Mouse (Mus musculus): Measurements from ENCODE around the gene Fam71e1. TPM values are rescaled to one million over a fixed set of nuclear protein-coding genes. Genes with fewer than 3 reads are reported as not detected.

Gene Fam71e1
- polyA plus RNA-seq, 1 experiment from 2014 or later, result 24.9 TPM

DNA sequence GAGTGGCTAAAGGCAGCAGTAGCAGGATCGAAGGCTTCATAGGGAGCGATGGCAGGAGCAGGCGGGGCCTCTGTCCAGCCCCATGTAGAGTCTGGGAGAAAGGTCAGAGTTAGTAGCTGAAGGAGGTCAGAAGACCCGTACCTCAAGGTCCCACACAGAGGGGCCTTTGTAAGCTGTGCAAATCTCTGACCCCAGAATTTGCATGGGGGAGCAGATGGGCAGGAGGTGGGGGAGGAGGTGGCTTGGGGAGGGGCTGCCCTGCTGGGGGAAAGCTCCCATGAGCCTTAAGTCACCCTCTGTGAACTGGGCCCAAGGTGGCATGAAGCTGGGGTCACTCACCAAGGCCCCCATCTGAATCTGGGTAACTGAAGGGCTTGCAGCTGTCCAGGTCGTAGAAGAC, 33.1 kb downstream of the Fam71e1 start:
- WGBS, result 58% methylated on average over 5 of the region's 5 CpGs
- H3K9me3 ChIP-seq (ENCODE audit: control insufficient read depth, low read length), result no peaks in the 10 kb centered on the region
- no peak overlapping the region for H3K27ac ChIP-seq (ENCODE audit: low read depth, low read length)
- H3K4me2 ChIP-seq (ENCODE audit: low read depth, low read length), result no peak overlapping the region
- no peaks in the 10 kb centered on the region for H3K36me3 ChIP-seq (ENCODE audit: control insufficient read depth, insufficient read depth, low read length)
- no peak overlapping the region for H3K4me3 ChIP-seq (ENCODE audit: low read depth, low read length)
- ATAC-seq (ENCODE audit: low read depth), result no peak
- H3K27me3 ChIP-seq (ENCODE audit: control insufficient read depth, insufficient read depth, low read length), result 0 out of 2 replicates have a peak, but pooled peaks cover 6% of the 10 kb centered on the region
- no peaks in the 10 kb centered on the region for H3K4me1 ChIP-seq (ENCODE audit: control insufficient read depth, insufficient read depth, low read length)
- H3K9ac ChIP-seq (replicated peaks; ENCODE audit: low read depth, low read length), result no peak overlapping the region

DNA sequence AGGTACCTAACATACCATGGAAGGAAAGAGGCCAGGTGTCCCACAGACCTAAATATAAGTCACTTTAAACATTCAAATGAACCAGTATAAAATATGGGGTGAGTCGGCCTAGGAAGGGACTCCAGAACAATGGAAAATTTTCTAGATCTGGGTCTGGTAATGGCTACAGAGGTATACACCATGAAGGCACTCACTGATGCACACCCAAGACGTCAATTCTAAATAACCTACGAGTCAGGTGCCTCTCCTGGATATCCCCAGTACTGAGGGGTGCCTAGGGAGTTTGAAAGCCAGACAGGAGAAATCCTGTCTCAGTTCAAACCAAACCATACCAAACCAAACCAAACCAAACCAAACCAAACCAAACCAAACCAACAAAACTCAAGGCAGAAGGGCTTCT, 34.1 kb downstream of the Fam71e1 start:
- H3K9ac ChIP-seq (replicated peaks; ENCODE audit: low read depth, low read length), result no peak overlapping the region
- 0 out of 2 replicates have a peak, but pooled peaks cover 6% of the 10 kb centered on the region for H3K27me3 ChIP-seq (ENCODE audit: control insufficient read depth, insufficient read depth, low read length)
- WGBS, result 83% methylated on average over 3 of the region's 3 CpGs
- no peak for ATAC-seq (ENCODE audit: low read depth)
- H3K27ac ChIP-seq (ENCODE audit: low read depth, low read length), result no peak overlapping the region
- H3K9me3 ChIP-seq (ENCODE audit: control insufficient read depth, low read length), result no peaks in the 10 kb centered on the region
- H3K4me2 ChIP-seq (ENCODE audit: low read depth, low read length), result no peak overlapping the region
- H3K4me3 ChIP-seq (ENCODE audit: low read depth, low read length), result no peak overlapping the region
- H3K4me1 ChIP-seq (ENCODE audit: control insufficient read depth, insufficient read depth, low read length), result no peaks in the 10 kb centered on the region
- H3K36me3 ChIP-seq (ENCODE audit: control insufficient read depth, insufficient read depth, low read length), result no peaks in the 10 kb centered on the region

DNA sequence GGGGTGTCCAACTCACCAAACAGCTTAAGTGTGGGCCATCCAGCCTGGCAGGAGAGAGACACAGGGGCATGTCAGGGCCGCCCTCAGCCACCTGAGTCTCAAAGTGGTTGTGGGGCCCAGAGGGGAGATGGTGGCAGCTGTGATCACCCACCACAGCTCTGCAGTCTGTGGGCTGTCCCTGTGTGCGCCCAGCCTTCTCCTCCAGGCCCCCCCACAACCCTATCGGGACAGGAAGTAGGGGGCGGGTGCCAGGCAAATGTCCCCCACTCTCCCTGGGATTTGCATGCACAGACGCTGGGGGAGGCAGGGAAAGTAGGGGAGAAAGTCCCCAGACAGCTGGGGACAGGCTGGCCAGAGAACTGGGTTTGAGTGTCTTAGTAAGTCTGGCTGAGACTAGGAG, 34.8 kb downstream of the Fam71e1 start:
- H3K36me3 ChIP-seq (ENCODE audit: control insufficient read depth, insufficient read depth, low read length), result no peaks in the 10 kb centered on the region
- WGBS, result 57% methylated on average over 5 of the region's 5 CpGs
- no peak overlapping the region for H3K27ac ChIP-seq (ENCODE audit: low read depth, low read length)
- no peak overlapping the region for H3K9ac ChIP-seq (replicated peaks; ENCODE audit: low read depth, low read length)
- H3K4me3 ChIP-seq (ENCODE audit: low read depth, low read length), result no peak overlapping the region
- no peak overlapping the region for H3K4me2 ChIP-seq (ENCODE audit: low read depth, low read length)
- ATAC-seq (ENCODE audit: low read depth), result no peak
- H3K27me3 ChIP-seq (ENCODE audit: control insufficient read depth, insufficient read depth, low read length), result 0 out of 2 replicates have a peak, but pooled peaks cover 5% of the 10 kb centered on the region
- no peaks in the 10 kb centered on the region for H3K9me3 ChIP-seq (ENCODE audit: control insufficient read depth, low read length)
- no peaks in the 10 kb centered on the region for H3K4me1 ChIP-seq (ENCODE audit: control insufficient read depth, insufficient read depth, low read length)

DNA sequence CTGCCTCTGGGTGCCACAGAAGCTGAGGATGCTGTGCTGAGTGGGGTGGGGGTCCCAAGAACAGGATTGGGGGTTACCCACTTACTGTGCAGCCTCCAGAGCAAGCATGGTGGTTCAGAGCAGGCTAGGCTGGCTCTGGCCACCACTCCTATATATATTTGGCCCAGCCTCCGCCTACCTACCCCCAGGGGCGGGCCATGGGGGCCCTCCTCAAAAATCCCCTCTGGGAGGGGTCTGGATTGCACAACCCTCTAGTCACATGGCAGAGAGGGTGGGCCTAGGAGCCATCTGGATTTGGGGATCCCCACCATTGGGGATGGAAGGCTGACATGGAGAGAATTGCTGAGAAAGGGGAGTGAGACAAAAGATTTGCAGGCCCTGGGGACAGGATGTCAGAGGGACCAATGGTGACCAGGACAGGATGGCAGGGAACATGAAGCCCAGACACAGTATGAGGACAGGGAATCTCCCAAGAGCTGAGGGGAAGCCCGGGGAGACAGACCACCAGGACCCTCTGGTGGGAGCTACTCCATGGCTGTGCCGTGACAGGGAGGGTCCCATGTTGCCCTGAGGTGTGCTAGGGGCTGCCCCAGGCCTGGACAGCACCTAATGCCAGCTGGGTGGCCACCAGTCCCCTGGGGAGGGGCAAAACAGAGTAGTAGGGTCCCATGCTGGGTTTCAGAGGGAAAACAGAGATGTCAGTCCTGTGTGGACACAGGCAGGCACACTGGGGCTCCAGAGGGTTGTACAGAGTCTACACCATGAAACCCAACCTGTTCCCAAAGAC, 35.8 kb downstream of the Fam71e1 start, which contains the start of gene Spib:
Spib (minus strand) TSS at position 126 of the 787 bp plus-strand sequence.
- 84% methylated on average over 3 of the region's 4 CpGs for WGBS
- Histone ChIP-seq H3K4me3 (ENCODE audit: low read depth, low read length) (no peak within 1 kb of the TSS), H3K4me2 (ENCODE audit: low read depth, low read length) (no peak within 1 kb of the TSS), H3K27me3 (ENCODE audit: control insufficient read depth, insufficient read depth, low read length) (0 out of 2 replicates have a peak, but pooled peaks cover 4% of the 10 kb centered on the region), H3K9me3 (ENCODE audit: control insufficient read depth, low read length) (no peaks in the 10 kb centered on the region), H3K9ac (replicated peaks; ENCODE audit: low read depth, low read length) (no peak within 1 kb of the TSS), H3K4me1 (ENCODE audit: control insufficient read depth, insufficient read depth, low read length) (no peaks in the 10 kb centered on the region), H3K27ac (ENCODE audit: low read depth, low read length) (no peak within 1 kb of the TSS), H3K36me3 (ENCODE audit: control insufficient read depth, insufficient read depth, low read length) (no peaks in the 10 kb centered on the region)
- no peak for ATAC-seq (ENCODE audit: low read depth)

DNA sequence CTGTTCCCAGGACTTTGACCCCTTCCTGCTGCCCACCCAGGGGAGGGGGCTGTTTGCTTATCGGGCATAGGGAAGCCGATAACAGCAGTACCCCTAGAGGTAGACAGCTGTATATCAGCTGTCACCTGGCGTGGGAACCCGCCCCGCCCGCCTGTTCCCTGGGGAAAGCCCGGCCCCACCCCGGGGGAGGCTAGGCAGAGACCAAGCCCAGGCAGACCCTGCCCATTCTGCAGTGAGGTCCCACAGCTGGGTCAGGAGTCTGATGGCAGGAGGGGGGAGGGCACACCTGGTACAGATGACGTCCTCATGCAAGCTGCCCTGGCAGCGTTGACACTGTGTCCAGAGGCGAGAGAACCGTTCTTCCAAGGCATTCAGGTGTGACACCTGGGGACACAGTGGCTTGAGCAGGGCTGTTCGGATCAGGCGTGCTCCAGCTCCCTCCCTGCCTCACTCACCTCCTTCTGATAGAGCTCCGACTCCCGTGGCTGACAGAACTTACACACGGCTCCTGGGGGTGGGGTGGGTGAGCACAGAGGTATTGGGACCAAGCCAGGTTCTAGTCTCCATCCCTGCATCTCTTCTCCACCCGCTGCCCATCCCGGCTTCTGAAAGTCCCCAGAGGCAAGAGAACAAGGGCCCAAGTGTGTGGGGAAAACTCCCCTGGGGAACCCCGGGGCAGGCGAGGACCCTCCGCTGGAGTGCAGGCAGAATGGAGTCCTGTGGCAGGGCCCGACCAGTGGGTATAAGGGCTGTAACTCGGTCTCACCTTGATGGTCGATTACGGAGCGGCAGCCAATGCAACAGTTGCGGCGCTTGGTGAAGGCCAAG, 36.8 kb downstream of the Fam71e1 start:
- Histone ChIP-seq H3K9me3 (ENCODE audit: control insufficient read depth, low read length) (no peaks in the 10 kb centered on the region), H3K27me3 (ENCODE audit: control insufficient read depth, insufficient read depth, low read length) (0 out of 2 replicates have a peak, but pooled peaks cover 4% of the 10 kb centered on the region), H3K4me1 (ENCODE audit: control insufficient read depth, insufficient read depth, low read length) (no peaks in the 10 kb centered on the region), H3K27ac (ENCODE audit: low read depth, low read length) (no peak overlapping the region), H3K36me3 (ENCODE audit: control insufficient read depth, insufficient read depth, low read length) (no peaks in the 10 kb centered on the region), H3K9ac (replicated peaks; ENCODE audit: low read depth, low read length) (no peak overlapping the region), H3K4me3 (ENCODE audit: low read depth, low read length) (no peak overlapping the region), H3K4me2 (ENCODE audit: low read depth, low read length) (no peak overlapping the region)
- ATAC-seq (ENCODE audit: low read depth), result no peak
- WGBS, result 90% methylated on average over 29 of the region's 29 CpGs

DNA sequence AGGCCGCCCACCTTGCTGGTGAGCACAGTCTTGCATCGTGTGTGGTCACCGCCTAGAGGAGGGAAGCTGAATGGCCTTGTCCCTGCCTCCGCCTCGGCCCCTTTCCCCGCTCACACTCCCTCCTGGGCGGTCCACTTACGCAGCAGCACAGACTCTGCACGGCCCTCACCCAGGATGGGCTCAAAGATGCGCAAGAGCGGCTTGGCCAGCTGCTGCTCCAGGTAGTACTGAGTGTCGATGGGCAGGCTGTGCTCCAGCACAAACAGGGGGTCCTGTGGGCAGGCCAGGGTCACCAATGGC, 37.3 kb downstream of the Fam71e1 start:
- Histone ChIP-seq H3K36me3 (ENCODE audit: control insufficient read depth, insufficient read depth, low read length) (0 out of 2 replicates have a peak, but pooled peaks cover 2% of the 10 kb centered on the region), H3K4me2 (ENCODE audit: low read depth, low read length) (no peak overlapping the region), H3K27me3 (ENCODE audit: control insufficient read depth, insufficient read depth, low read length) (0 out of 2 replicates have a peak, but pooled peaks cover under 1% of the 10 kb centered on the region), H3K4me3 (ENCODE audit: low read depth, low read length) (no peak overlapping the region), H3K27ac (ENCODE audit: low read depth, low read length) (no peak overlapping the region), H3K9me3 (ENCODE audit: control insufficient read depth, low read length) (no peaks in the 10 kb centered on the region), H3K4me1 (ENCODE audit: control insufficient read depth, insufficient read depth, low read length) (no peaks in the 10 kb centered on the region), H3K9ac (replicated peaks; ENCODE audit: low read depth, low read length) (no peak overlapping the region)
- 79% methylated on average over 12 of the region's 12 CpGs for WGBS
- no peak for ATAC-seq (ENCODE audit: low read depth)

DNA sequence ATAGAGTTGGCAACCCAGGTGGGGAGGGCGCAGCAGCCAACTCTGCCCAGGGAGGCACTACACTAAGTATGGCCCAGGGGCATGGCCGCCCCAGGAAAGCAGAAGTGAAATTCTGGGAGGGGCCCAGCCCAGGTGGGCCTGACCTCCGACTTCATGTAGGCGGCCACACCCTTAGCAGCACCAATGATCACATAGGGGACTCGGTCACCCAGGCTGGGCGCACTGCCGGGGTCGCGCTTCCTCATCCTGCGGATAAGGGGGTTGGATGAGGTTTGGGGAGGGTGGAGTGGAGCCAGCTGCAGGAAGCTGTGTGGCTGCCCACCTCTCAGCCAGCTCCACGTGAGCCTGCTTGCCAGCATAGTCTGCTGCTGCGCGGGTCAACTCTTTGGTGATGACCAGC, 37.9 kb downstream of the Fam71e1 start:
- H3K4me3 ChIP-seq (ENCODE audit: low read depth, low read length), result no peak overlapping the region
- H3K9me3 ChIP-seq (ENCODE audit: control insufficient read depth, low read length), result no peaks in the 10 kb centered on the region
- ATAC-seq (ENCODE audit: low read depth), result no peak
- H3K4me1 ChIP-seq (ENCODE audit: control insufficient read depth, insufficient read depth, low read length), result no peaks in the 10 kb centered on the region
- 95% methylated on average over 13 of the region's 13 CpGs for WGBS
- 0 out of 2 replicates have a peak, but pooled peaks cover 3% of the 10 kb centered on the region for H3K36me3 ChIP-seq (ENCODE audit: control insufficient read depth, insufficient read depth, low read length)
- no peak overlapping the region for H3K4me2 ChIP-seq (ENCODE audit: low read depth, low read length)
- H3K9ac ChIP-seq (replicated peaks; ENCODE audit: low read depth, low read length), result no peak overlapping the region
- H3K27ac ChIP-seq (ENCODE audit: low read depth, low read length), result no peak overlapping the region
- H3K27me3 ChIP-seq (ENCODE audit: control insufficient read depth, insufficient read depth, low read length), result no peaks in the 10 kb centered on the region

DNA sequence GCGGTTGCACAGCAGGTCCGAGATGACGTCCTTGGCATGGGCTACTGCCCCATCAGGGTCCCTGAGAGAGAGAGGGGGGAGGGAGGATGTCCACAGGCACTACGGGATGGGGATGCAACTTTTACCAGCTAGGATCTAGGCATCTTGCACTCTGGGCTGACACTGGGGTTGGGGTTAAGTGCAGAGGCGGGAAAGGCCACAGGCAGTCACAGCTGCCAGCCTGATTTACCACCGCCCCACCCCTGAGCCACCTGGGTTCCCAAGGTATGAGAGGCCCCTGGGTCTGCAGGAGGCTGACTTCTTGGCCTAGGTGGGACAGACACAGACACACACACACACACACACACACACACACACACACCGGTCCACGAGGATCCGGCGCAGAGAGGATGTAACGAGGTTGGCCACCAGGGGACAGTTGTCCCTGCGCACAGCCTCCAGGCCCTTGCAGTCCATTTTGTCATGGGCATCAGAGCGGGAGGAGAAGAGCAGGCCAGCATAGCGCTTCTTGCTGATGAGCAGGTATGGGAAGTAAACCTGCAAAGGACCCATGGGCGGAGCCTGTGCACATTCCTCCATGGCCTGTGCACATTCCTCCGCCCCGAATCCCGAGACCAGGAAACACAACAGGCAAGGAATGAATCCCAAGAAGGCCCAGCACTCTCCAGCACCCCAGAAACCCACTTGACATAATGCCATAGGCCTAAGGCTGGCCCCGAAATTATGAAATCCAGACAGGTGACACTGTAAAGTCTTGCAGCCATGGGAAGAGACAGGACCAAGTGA, 38.5 kb downstream of the Fam71e1 start:
- Histone ChIP-seq H3K9me3 (ENCODE audit: control insufficient read depth, low read length) (no peaks in the 10 kb centered on the region), H3K4me3 (ENCODE audit: low read depth, low read length) (no peak overlapping the region), H3K9ac (replicated peaks; ENCODE audit: low read depth, low read length) (no peak overlapping the region), H3K4me1 (ENCODE audit: control insufficient read depth, insufficient read depth, low read length) (no peaks in the 10 kb centered on the region), H3K27me3 (ENCODE audit: control insufficient read depth, insufficient read depth, low read length) (no peaks in the 10 kb centered on the region), H3K36me3 (ENCODE audit: control insufficient read depth, insufficient read depth, low read length) (0 out of 2 replicates have a peak, but pooled peaks cover 3% of the 10 kb centered on the region), H3K27ac (ENCODE audit: low read depth, low read length) (no peak overlapping the region), H3K4me2 (ENCODE audit: low read depth, low read length) (no peak overlapping the region)
- 90% methylated on average over 19 of the region's 19 CpGs for WGBS
- ATAC-seq (ENCODE audit: low read depth), result no peak
